Mouse (Mus musculus) liver, embryonic 14.5 days (tissue): ENCODE measurements around the gene Pacsin2. TPM values are rescaled to one million over a fixed set of nuclear protein-coding genes. Genes with fewer than 3 reads are reported as not detected.

ENCODE experiments used
- ATAC-seq: fragments of 200-750 bp; cut with Nextera tagmentation; 2 replicates; pipeline ENCODE4 v1.8.0; 2017; ENCODE audit warnings: moderate number of reproducible peaks, mild to moderate bottlenecking, moderate library complexity; ENCODE audit not compliant: insufficient read depth
- DNase-seq, 3 experiments: peaks; one replicate each; pipeline ENCODE4 v3.0.0-alpha.2; 2012 to 2013; ENCODE audit warnings: low read depth in 3 of 3, low spot score in 3 of 3
- H3K27ac ChIP-seq: fragments of 300-500 bp; sonication (generic); 2 replicates; pipeline ENCODE4 v1.5.1; 2014; ENCODE audit warnings: moderate library complexity, mild to moderate bottlenecking, control low read depth, inconsistent platforms
- H3K27me3 ChIP-seq: fragments of 300-500 bp; sonication (generic); 2 replicates; pipeline ENCODE4 v1.6.1; 2014; ENCODE audit warnings: mild to moderate bottlenecking, low read length, moderate library complexity; ENCODE audit not compliant: control insufficient read depth, insufficient read depth
- H3K36me3 ChIP-seq: fragments of 300-500 bp; sonication (generic); replicated peaks from 2 replicates; pipeline ENCODE4 v1.6.1; 2014; ENCODE audit warnings: low read depth; ENCODE audit not compliant: control insufficient read depth, insufficient read depth
- H3K4me1 ChIP-seq, 2 experiments: fragments of 200-500 bp in 1 of 2; fragments of 300-500 bp in 1 of 2; sonication (generic) in 1 of 2; replicated peaks; 2 replicates each; pipeline ENCODE4 v1.6.1; 2012 to 2014; ENCODE audit warnings: antibody characterized with exemption in 1 of 2, inconsistent platforms in 1 of 2, low read length in 1 of 2; ENCODE audit not compliant: control insufficient read depth in 2 of 2, insufficient read depth in 2 of 2
- H3K4me2 ChIP-seq: fragments of 300-500 bp; sonication (generic); 2 replicates; pipeline ENCODE4 v1.6.1; 2014; ENCODE audit warnings: low read depth, mild to moderate bottlenecking, control low read depth, moderate library complexity
- H3K4me3 ChIP-seq, 2 experiments: fragments of 200-500 bp in 1 of 2; fragments of 300-500 bp in 1 of 2; sonication (generic) in 1 of 2; 2 replicates each; pipeline ENCODE4 v1.5.1; 2012 to 2014; ENCODE audit warnings: low read depth in 2 of 2, low read length in 2 of 2, mild to moderate bottlenecking in 2 of 2, control low read depth in 1 of 2, inconsistent platforms in 1 of 2, moderate library complexity in 1 of 2; ENCODE audit not compliant: insufficient read depth in 1 of 2
- H3K9ac ChIP-seq: fragments of 300-500 bp; sonication (generic); replicated peaks from 2 replicates; pipeline ENCODE4 v1.6.1; 2014; ENCODE audit warnings: mild to moderate bottlenecking, control low read depth, moderate library complexity
- H3K9me3 ChIP-seq: fragments of 300-500 bp; sonication (generic); 2 replicates; pipeline ENCODE4 v1.6.1; 2016; ENCODE audit warnings: low read length, mixed read lengths; ENCODE audit not compliant: control insufficient read depth
- CTCF ChIP-seq: IDR thresholded peaks from 2 replicates; pipeline ENCODE4 v1.5.1; 2016; ENCODE audit warnings: antibody characterized with exemption, low read depth, control low read depth
- EP300 ChIP-seq: IDR thresholded peaks from 2 replicates; pipeline ENCODE4 v1.6.1; 2016; ENCODE audit warnings: antibody characterized with exemption, low read depth
- WGBS: fragments of 180-500 bp; shearing (Covaris S2); extraction: QIAGEN DNeasy Blood & Tissue Kit; methylation state at CpG from one replicate; pipeline ENCODE4 v1.1.7; 2014; ENCODE audit not compliant: insufficient replicate concordance; 5-methylcytosine and 5-hydroxymethylcytosine counted together
- polyA plus RNA-seq, 2 experiments: library from polyadenylated mRNA; depleted of rRNA in 1 of 2; stranded (reverse) in 1 of 2; unstranded in 1 of 2; fragments of >200 nt; fragmentation: Nextera tagmentation in 1 of 2; extraction: Ambion mirVana in 1 of 2; gene quantifications; 2 replicates each; pipeline versions ENCODE4 v1.2.1 to v1.2.3; 2012 to 2014

Pacsin2 gene
- polyA plus RNA-seq, 2 experiments = 32.8 to 39.7 TPM

DNA sequence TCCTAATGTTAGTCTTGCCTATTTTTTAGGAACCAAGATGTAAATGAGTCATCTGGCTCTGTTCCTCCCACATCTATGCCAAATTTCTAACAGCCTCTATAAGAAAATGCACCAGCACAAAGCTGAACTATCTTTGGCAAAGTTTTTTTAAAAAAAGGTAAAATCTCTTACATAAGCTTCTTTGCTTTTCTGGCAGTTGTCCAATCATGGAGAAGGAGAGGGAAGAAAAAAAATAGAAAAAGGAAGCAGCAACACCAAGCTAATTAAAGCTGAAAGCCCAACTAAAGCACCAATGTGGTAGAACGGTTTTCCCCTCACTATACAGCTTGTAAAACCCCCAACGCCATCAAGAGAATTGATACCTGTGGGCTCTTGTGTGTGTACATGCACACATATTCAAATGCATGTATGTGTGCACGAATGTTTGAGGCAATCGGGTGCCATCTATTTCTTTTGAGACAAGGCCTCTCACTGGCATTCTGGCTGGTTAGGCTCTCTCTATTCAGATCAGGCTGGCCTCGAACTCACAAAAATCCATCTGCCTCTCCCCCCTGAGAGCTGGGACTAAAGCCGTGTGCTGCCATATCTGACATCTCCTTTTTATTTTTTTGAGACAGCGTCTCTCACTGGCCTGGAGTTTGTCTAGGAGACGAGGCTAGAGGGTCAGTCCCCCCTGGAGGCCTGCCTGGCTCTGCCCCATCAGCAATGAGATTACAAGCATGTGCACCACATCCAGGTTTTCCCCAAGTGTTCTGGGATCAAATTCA lies 28.9 kb downstream of the Pacsin2 start:
- H3K27me3 ChIP-seq = no peaks in the 10 kb centered on the region
- TF ChIP-seq EP300 = no peak
- TF ChIP-seq CTCF = no peak
- ATAC-seq (no peak), DNase-seq (no peak)
- H3K27ac ChIP-seq = no peak overlapping the region
- H3K4me1 ChIP-seq = peaks cover 24 to 41% of the 10 kb centered on the region in 2 experiments
- H3K36me3 ChIP-seq = no peaks in the 10 kb centered on the region; the same call in 1 of the 2 replicates
- no peak overlapping the region for H3K4me2 ChIP-seq
- H3K9me3 ChIP-seq = no peaks in the 10 kb centered on the region
- H3K4me3 ChIP-seq = no peak overlapping the region
- no peak overlapping the region for H3K9ac ChIP-seq
- WGBS = 64% methylated on average over 8 of the region's 8 CpGs

DNA sequence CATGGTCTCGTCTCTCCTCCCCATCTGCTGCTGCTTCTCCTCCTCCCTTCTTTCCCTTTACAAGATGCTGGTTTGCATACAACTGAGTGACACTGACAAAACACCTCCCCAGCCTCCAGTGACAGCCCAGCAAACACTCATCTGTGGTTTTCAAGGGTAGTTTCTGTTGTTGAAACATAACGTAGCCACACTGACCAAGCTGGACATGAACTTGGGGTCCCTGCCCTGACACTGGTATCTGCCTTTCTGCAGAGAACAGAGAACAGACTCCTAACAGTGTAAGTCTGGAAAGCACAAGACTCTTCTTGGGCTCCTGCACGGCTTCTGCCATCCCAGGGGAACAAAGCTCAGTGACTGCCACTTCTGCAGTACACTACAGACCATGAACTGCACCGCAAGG lies 29.7 kb downstream of the Pacsin2 start:
- Histone ChIP-seq H3K36me3 (no peaks in the 10 kb centered on the region; the same call in 1 of the 2 replicates), H3K9ac (peak overlapping the region; percentile 9), H3K4me1 (peaks cover 29 to 49% of the 10 kb centered on the region in 2 experiments), H3K27me3 (no peaks in the 10 kb centered on the region), H3K4me3 (no peak overlapping the region), H3K4me2 (no peak overlapping the region), H3K9me3 (no peaks in the 10 kb centered on the region), H3K27ac (peak overlapping the region; percentile 30; the same call in 1 of the 2 replicates)
- WGBS = 66% methylated on average over 4 of the region's 4 CpGs
- TF ChIP-seq CTCF (no peak), EP300 (no peak)
- DNase-seq = no peak
- ATAC-seq = no peak

DNA sequence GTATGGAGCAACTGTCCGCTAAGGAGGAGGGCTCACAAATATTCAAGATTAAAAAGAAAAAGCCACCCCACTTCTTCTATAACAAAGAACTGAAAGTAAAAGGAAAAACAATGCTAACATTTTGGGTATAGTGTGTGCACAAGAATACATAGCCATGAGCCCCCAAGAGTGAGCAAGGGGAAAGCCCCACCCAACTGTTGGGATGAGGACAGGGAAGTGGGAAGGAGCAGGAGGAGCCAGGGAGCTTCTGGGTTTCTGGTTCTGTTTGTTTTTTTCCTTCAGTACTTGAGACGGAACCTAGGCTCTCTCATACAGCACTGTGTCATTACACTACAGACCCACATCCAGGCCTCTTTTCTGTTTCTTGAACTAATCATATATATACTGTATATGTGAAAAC lies 31.1 kb downstream of the Pacsin2 start:
- H3K27ac ChIP-seq = peak overlapping the region; percentile 93
- peak overlapping the region; percentile 70 for H3K4me2 ChIP-seq
- TF ChIP-seq EP300 (no peak), CTCF (no peak)
- H3K27me3 ChIP-seq = no peaks in the 10 kb centered on the region
- peaks cover 42 to 62% of the 10 kb centered on the region in 2 experiments for H3K4me1 ChIP-seq
- H3K9me3 ChIP-seq = no peaks in the 10 kb centered on the region
- H3K36me3 ChIP-seq = no peaks in the 10 kb centered on the region; the same call in 1 of the 2 replicates
- H3K9ac ChIP-seq = peak overlapping the region; percentile 84
- ATAC-seq (no peak), DNase-seq (no peak)
- 43% methylated on average over 2 of the region's 2 CpGs for WGBS
- H3K4me3 ChIP-seq = peak overlapping the region in 1 of 2 experiments; percentile 65; a peak in 2 of 4 replicates

DNA sequence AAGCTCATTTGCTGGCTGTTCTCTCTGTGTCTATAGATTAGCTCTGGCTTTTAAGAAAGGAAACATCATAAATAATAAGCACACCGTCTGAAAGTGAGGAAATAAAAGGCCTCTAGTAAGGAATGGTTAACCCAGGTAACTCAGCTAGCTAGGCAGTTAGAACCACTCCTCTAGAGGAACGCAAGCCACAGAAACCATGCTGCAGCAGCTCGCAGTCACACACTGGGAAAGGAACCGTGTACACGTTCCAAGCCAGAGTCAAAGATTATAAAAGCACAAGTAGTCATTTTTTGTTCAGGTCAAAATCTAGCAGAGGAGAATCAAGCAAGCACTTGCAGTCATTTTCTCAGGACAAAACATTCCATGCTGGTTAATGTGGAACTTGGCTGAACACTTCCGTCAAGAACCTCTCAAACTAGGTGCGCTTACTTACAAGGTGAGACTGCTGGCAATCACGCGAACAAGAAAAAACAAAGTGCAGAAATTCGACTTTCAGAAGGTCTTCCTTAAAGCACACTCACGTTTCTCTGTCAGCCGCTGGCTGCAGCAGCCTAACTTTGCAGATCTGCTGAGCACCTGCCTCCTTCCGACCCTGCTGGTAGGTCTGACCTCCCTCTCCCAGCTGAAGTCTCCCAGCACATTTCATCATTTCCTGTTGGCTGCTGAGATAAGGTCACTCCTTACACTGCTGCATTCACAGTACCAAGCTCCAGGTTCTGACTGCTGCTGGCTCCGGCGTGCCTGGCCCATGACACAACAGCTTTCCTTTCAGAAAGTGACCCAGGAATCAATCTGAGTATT lies 32.0 kb downstream of the Pacsin2 start:
- WGBS = 5% methylated on average over 15 of the region's 15 CpGs
- Histone ChIP-seq H3K9ac (peak overlapping the region; percentile 84), H3K9me3 (no peaks in the 10 kb centered on the region), H3K4me1 (peaks cover 51 to 70% of the 10 kb centered on the region in 2 experiments), H3K4me3 (peak overlapping the region; percentile 65 to 79), H3K36me3 (no peaks in the 10 kb centered on the region; the same call in 1 of the 2 replicates), H3K4me2 (peak overlapping the region; percentile 70), H3K27me3 (no peaks in the 10 kb centered on the region), H3K27ac (peak overlapping the region; percentile 93)
- ATAC-seq = peak; percentile 84
- TF ChIP-seq CTCF (peak; percentile 31), EP300 (peak; percentile 60)
- DNase-seq = peak; percentile 63 to 69 (median 65)
